Mouse (Mus musculus) mouse embryonic stem cell (cell line): ENCODE measurements around the gene Nlrc5.

ENCODE experiments used
- in situ Hi-C, 2 experiments: fragments of 300-500 bp; cut with MboI; formaldehyde crosslinking; loops; 1 replicate in 1 of 2; 3 replicates in 1 of 2; pipeline ENCODE4 v1.14.3; 2019 to 2020; ENCODE audit warnings: low sequenced_read_pairs in 2 of 2, low pct_unique_long_range_greater_than_20kb in 1 of 2, mixed read lengths in 1 of 2; ENCODE audit not compliant: unreplicated experiment in 1 of 2

The Nlrc5 gene

GRCm38 (mm10) chr8:94540889-94541795, 107.0 kb downstream of the Nlrc5 start:
- in situ Hi-C loops: no loop called here

GRCm38 (mm10) chr8:94543981-94544380, 109.8 kb downstream of the Nlrc5 start:
- in situ Hi-C loops: no loop called here

- in situ Hi-C loops: no loop called here
These were observed 114.9 kb downstream of the Nlrc5 start for GRCm38 (mm10) chr8:94549041-94549440.

GRCm38 (mm10) chr8:94549482-94549881, 115.3 kb downstream of the Nlrc5 start:
- in situ Hi-C loops: no loop called here

GRCm38 (mm10) chr8:94549998-94550397, 115.8 kb downstream of the Nlrc5 start:
- in situ Hi-C loops: no loop called here

GRCm38 (mm10) chr8:94551471-94552422, 117.6 kb downstream of the Nlrc5 start:
- in situ Hi-C loops: no loop called here

- in situ Hi-C loops: no loop called here
These were observed 118.5 kb downstream of the Nlrc5 start for GRCm38 (mm10) chr8:94552696-94553095.

- in situ Hi-C loops: no loop called here
These were observed 123.1 kb downstream of the Nlrc5 start for GRCm38 (mm10) chr8:94557281-94557680.

GRCm38 (mm10) chr8:94561256-94561655, 127.1 kb downstream of the Nlrc5 start:
- in situ Hi-C loops: no loop called here

- in situ Hi-C loops: no loop called here
These were observed 130.3 kb downstream of the Nlrc5 start for GRCm38 (mm10) chr8:94564421-94564820.

- in situ Hi-C loops: no loop called here
These were observed 131.9 kb downstream of the Nlrc5 start for GRCm38 (mm10) chr8:94566033-94566432.

GRCm38 (mm10) chr8:94566446-94567158, 132.4 kb downstream of the Nlrc5 start:
- in situ Hi-C loops: no loop called here

GRCm38 (mm10) chr8:94567159-94567849, 133.1 kb downstream of the Nlrc5 start:
- in situ Hi-C loops: no loop called here

GRCm38 (mm10) chr8:94568098-94568497, 133.9 kb downstream of the Nlrc5 start:
- in situ Hi-C loops: no loop called here

- in situ Hi-C loops: no loop called here
These were observed 135.3 kb downstream of the Nlrc5 start for GRCm38 (mm10) chr8:94569419-94569818.

- in situ Hi-C loops: no loop called here
These were observed 137.7 kb downstream of the Nlrc5 start for GRCm38 (mm10) chr8:94571896-94572295.

GRCm38 (mm10) chr8:94574159-94574907, 140.2 kb downstream of the Nlrc5 start:
- in situ Hi-C loops: no loop called here
